Mouse (Mus musculus) right cerebral cortex, postnatal 10 days (tissue): Measurements from ENCODE around the gene Hdhd5.

Source experiments
- DNase-seq, 2 experiments: peaks; one replicate each; pipeline ENCODE4 v3.0.0; 2021; ENCODE audit warnings: low spot score in 2 of 2

The Hdhd5 gene

GRCm38 (mm10) chr6:120483211-120483626, 47.9 kb downstream of the Hdhd5 start:
- peak; percentile 73 to 84 for DNase-seq

- DNase-seq = no peak
Observed at GRCm38 (mm10) chr6:120482756-120483155, 48.4 kb downstream of the Hdhd5 start.

DNA sequence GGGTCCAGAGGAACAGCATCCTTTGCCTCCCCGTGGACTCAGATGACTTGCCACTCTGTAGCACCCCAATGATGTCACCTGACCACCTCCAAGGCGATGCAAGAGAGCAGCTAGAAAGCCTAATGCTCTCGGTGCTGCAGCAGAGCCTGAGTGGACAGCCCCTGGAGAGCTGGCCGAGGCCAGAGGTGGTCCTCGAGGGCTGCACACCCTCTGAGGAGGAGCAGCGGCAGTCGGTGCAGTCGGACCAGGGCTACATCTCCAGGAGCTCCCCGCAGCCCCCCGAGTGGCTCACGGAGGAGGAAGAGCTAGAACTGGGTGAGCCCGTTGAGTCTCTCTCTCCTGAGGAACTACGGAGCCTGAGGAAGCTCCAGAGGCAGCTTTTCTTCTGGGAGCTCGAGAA, 49.1 kb downstream of the Hdhd5 start:
- no peak for DNase-seq

- no peak for DNase-seq
Observed at GRCm38 (mm10) chr6:120481538-120481937, 49.6 kb downstream of the Hdhd5 start.

- DNase-seq = peak in 1 of 2 experiments; percentile 80
Observed at GRCm38 (mm10) chr6:120480361-120480760, 50.8 kb downstream of the Hdhd5 start.

- peak in 1 of 2 experiments; percentile 53 for DNase-seq
Observed at GRCm38 (mm10) chr6:120479302-120479701, 51.8 kb downstream of the Hdhd5 start.

DNA sequence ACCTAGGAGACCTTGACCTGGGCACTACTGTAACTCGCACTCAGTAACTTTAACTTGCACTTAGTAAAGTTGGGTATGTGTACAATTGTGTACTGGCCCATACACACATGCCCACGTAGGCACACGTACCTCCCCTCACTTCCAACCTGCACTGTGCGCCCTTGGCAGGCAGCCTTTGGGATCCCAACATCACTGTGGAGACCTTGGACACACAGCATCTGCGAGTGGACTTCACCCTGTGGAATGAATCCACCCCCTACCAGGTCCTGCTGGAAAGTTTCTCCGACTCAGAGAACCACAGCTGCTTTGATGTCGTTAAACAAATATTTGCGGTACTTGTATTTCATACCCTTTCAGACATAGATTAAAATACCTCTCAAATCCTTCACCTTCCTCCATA, 55.8 kb downstream of the Hdhd5 start:
- no peak for DNase-seq

DNA sequence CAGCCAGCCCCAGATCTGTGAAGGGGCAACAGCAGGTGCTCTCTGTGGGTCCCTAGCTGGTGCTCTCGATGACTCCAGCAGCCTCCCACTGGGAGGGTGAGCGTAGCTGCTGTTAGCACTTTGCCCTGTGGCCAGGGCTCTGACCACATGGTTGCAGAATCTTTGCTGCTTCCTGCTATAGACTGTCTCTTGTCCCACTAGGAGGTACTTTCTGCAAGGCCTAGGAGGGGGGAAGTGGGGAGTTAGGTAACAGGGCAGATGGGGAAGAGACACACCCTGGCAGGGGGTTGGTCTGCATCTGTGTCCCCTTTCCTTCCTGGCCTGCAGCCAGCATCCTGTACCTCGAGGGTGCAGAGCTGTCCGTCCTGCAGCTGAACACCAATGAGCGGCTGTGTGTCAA, 57.7 kb downstream of the Hdhd5 start:
- DNase-seq = peak; percentile 69 to 73

- no peak for DNase-seq
Observed at GRCm38 (mm10) chr6:120472455-120473140, 58.5 kb downstream of the Hdhd5 start.

GRCm38 (mm10) chr6:120471991-120472441, 59.1 kb downstream of the Hdhd5 start:
- DNase-seq = peak; percentile 39 to 55

DNA sequence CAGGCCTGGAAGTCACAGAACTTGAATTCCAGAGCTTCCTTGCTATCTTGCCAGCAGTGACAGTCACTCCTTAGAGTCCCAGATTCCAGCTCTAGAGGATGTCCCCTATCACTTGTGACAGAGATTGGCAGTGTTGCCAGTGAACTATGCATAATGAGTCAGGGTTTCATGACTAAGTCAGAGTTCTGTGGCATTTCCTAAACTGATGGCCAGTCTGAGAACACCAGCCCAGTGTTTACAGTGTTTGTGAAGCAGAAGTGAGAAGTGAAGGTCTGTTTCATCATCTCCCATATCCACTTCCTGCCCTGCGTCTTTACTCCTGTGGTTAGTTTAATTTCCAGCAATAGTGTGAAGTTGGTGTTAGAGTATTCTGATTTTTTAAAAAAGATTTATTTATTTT, 60.5 kb downstream of the Hdhd5 start:
- DNase-seq = no peak

GRCm38 (mm10) chr6:120469770-120470169, 61.3 kb downstream of the Hdhd5 start:
- DNase-seq = no peak

DNA sequence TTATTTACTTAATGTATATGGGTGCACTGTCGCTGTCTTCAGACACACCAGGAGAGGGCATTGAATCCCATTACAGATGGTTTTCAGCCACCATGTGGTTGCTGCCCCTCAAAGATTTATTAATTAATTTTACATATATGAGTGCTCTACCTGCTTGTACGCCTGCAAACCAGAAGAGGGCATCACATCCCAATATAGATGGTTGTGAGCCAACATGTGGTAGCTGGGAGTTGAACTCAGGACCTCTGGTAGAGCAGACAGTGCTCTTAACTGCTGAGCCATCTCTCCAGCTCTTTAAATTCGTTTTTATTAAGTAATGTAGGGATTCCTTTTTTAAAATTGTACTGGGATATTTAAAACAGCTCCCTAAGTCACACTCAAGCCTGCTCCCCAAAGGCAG, 61.9 kb downstream of the Hdhd5 start:
- no peak for DNase-seq

DNA sequence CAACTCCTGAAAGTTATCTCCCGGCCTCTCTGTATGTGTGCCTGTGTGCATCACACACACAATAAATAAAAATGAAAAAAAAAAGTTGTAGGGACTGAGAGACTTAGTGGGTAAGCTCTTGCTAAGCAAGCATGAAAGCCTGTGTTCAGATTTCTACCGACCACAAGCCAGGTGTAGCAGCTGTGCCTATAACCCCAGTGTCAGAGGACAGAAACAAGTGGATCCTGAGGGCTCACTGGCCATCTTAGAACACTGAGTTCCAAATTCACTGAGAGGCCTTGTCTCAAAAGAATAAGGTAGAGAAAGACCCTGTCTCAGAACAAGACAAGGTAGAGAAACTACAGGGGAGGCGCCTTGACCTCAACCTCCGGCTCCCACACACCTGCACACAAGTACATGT, 62.9 kb downstream of the Hdhd5 start:
- no peak for DNase-seq

- DNase-seq = peak; percentile 38 to 56
Observed at GRCm38 (mm10) chr6:120466609-120467329, 64.3 kb downstream of the Hdhd5 start.

DNA sequence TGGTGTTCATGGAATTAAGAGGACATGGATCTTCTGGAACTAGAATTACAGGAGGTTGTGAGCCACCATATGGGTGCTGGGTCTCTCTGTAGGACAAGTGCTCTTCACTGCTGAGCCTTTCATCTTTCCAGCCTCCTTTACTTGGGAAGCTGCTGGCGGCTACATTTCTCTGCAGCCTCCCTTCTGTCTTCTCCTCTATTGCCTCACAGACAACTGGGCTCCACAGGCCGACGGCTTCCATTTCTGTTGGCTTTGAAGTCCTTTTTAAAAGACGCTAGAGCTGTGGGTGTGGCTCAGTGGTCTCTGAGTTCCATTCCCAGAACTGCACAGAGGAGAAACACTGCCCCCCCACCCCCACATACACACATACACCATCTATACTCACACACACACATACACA, 65.7 kb downstream of the Hdhd5 start:
- DNase-seq = no peak

GRCm38 (mm10) chr6:120464406-120464939, 66.6 kb downstream of the Hdhd5 start:
- DNase-seq = no peak

GRCm38 (mm10) chr6:120463884-120464283, 67.2 kb downstream of the Hdhd5 start:
- DNase-seq = peak in 1 of 2 experiments; percentile 44

DNA sequence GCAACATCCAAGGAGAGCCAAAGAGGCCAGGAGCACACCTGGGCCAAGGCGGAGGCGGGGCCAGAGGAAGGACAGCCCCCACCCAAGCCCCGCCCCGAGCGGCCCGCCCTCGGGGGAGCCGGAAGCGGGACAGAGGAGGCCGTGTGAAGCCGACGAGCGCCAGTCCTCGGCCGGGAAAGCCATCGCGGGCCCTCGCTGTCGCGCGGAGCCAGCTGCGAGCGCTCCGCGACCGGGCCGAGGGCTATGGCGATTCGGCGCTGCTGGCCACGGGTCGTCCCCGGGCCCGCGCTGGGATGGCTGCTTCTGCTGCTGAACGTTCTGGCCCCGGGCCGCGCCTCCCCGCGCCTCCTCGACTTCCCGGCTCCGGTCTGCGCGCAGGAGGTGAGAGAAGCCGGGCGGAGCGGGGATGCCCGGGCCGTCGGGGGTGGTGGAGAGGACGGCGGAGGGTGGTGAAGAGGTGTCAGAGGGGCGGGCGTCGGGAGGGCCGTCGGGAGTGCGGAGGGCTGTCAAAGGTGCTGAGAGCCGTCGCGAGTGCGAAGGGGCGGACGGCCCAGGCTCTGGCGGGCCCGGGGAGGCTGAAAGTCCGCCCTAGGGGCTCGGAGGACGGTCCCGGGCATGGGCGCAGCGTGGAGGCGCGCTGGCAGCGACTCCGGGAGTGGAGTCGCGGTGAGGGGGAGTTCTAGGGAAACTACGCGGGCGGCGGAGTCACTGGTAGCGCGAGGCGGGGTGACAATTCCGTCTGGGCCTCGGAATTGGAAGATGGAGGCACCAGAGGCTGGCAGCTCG, 67.8 kb downstream of the Hdhd5 start, which contains the start of gene Il17ra:
Il17ra (plus strand) TSS at position 162 of the 786 bp plus-strand sequence.
- DNase-seq = peak in 1 of 2 experiments; percentile 56

GRCm38 (mm10) chr6:120462251-120462650, 68.9 kb downstream of the Hdhd5 start:
- no peak for DNase-seq

GRCm38 (mm10) chr6:120461217-120461616, 69.9 kb downstream of the Hdhd5 start:
- DNase-seq = no peak
